Mouse (Mus musculus) heart, adult 2 months (tissue): ENCODE results near the gene A430078G23Rik. TPM values are rescaled to one million over a fixed set of nuclear protein-coding genes. Genes with fewer than 3 reads are reported as not detected.
A peak's percentile ranks its signal among the peaks of the same experiment; 100 is the strongest.
"Not testable (repeated sequence)": the region's sequence is repeated elsewhere in the genome, so short reads cannot be mapped to it uniquely, and the experiment has no call there.

ENCODE experiments used
- DNase-seq, 2 experiments: peaks; one replicate each; pipeline ENCODE4 v3.0.0; 2021
- H3K27ac ChIP-seq: fragments of 200-600 bp; 2 replicates; pipeline ENCODE4 v1.8.1; 2022
- H3K27me3 ChIP-seq: fragments of 200-500 bp; 2 replicates; pipeline ENCODE4 v1.6.1; 2012; ENCODE audit warnings: mild to moderate bottlenecking, low read length, inconsistent platforms, mixed read lengths; ENCODE audit not compliant: control insufficient read depth, insufficient read depth
- H3K36me3 ChIP-seq: fragments of 200-500 bp; 2 replicates; pipeline ENCODE4 v1.6.1; 2012; ENCODE audit warnings: low read length, inconsistent platforms; ENCODE audit not compliant: control insufficient read depth, insufficient read depth
- H3K4me1 ChIP-seq: fragments of 200-500 bp; 2 replicates; pipeline ENCODE4 v1.6.1; 2011; ENCODE audit warnings: low read length; ENCODE audit not compliant: control insufficient read depth, insufficient read depth
- H3K4me3 ChIP-seq: fragments of 200-600 bp; 2 replicates; pipeline ENCODE4 v1.8.1; 2022
- H3K79me2 ChIP-seq: fragments of 200-500 bp; replicated peaks from 2 replicates; pipeline ENCODE4 v1.6.1; 2012; ENCODE audit warnings: mild to moderate bottlenecking, inconsistent platforms, low read length, moderate library complexity, mixed read lengths; ENCODE audit not compliant: control insufficient read depth, insufficient read depth
- H3K9ac ChIP-seq: fragments of 200-500 bp; 2 replicates; pipeline ENCODE4 v1.6.1; 2012; ENCODE audit warnings: low read depth, mild to moderate bottlenecking, control low read depth, inconsistent platforms, low read length, mixed read lengths
- CTCF ChIP-seq: fragments of 200-600 bp; IDR thresholded peaks from 2 replicates; pipeline ENCODE4 v1.8.1; 2022; ENCODE audit warnings: antibody characterized with exemption, mild to moderate bottlenecking, moderate library complexity
- EP300 ChIP-seq: fragments of 200-500 bp; IDR thresholded peaks from 2 replicates; pipeline ENCODE4 v1.6.1; 2011; ENCODE audit warnings: low read depth, low read length, control low read depth; ENCODE audit not compliant: insufficient read depth
- POLR2A ChIP-seq: fragments of 200-500 bp; IDR thresholded peaks from 2 replicates; pipeline ENCODE4 v1.6.1; 2011; ENCODE audit warnings: mild to moderate bottlenecking, low read depth, low read length, control low read depth; ENCODE audit not compliant: insufficient read depth
- WGBS: fragments of 180-500 bp; shearing (Covaris S2); methylation state at CpG from one replicate; pipeline ENCODE4 v1.1.7; 2018; 5-methylcytosine and 5-hydroxymethylcytosine counted together
- intact Hi-C: fragments of 180-260 bp; cut with DNase I; formaldehyde crosslinking; loops from one replicate; pipeline ENCODE4 v1.15.1; 2025
- long read RNA-seq: library from polyadenylated mRNA; stranded (forward); transcript quantifications from one replicate; pipeline ENCODE4 v2.0.0, GENCODE M21; 2021
- polyA plus RNA-seq: library from polyadenylated mRNA; depleted of rRNA; stranded (reverse); fragments of >200 nt; gene quantifications from 2 replicates; pipeline ENCODE4 v1.2.3, GENCODE M21; 2012; rRNA removed
- total RNA-seq, 2 experiments: library from RNA; stranded (reverse); gene quantifications; 2 replicates each; pipeline ENCODE4 v1.2.3; 2021

Gene A430078G23Rik
- total RNA-seq: under 1 TPM; 0.57 TPM
- polyA plus RNA-seq: 0.41 and 0.53 TPM in 2 replicates
- long read RNA-seq: 0 reads

- WGBS: 62% methylated on average over 13 of the region's 13 CpGs
- Histone ChIP-seq H3K36me3 (no peaks in the 10 kb centered on the region), H3K79me2 (no peaks in the 10 kb centered on the region), H3K4me3 (no peak within 1 kb of the TSS), H3K9ac (no peak within 1 kb of the TSS), H3K27me3 (no peaks in the 10 kb centered on the region), H3K27ac (no peak within 1 kb of the TSS), H3K4me1 (peaks cover 2% of the 10 kb centered on the region)
- intact Hi-C loops: loop anchor here (10.0 kb wide), 1 partner anchor 322 kb away; the partner anchor contains the start of genes Fcor and Trappc5
- no peak for TF ChIP-seq EP300
- DNase-seq: peak; percentile 24 to 67
Measured at GRCm38 (mm10) chr8:3353189-3353810, at the start of gene A430078G23Rik. Gene A430078G23Rik, plus strand, starts transcription at chr8:3353415.

GRCm38 (mm10) chr8:3308205-3308800 lies 44.9 kb upstream of the A430078G23Rik start:
- intact Hi-C loops: not testable (repeated sequence)
- peak in 1 of 2 experiments; percentile 16 for DNase-seq

DNA sequence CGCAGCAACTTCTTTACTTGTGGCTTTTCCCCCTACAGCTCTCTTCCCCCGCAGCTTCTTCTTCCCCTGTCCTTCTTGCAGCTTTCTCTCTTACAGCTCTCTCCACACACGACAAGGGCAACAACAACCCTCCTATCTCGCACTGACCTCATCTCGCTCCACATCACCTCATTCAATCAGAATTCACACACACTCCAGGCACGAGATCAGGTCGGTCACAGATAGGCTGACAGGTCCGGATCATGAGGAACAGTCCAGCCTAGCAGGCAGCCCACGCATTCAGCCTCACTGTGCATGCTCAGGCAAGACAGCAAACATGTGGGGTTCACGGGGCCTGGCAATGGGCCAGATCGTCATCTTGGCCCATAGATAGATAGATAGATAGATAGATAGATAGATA lies 43.6 kb upstream of the A430078G23Rik start:
- intact Hi-C loops: no loop called here
- Histone ChIP-seq H3K27me3 (no peaks in the 10 kb centered on the region), H3K27ac (no peak overlapping the region), H3K36me3 (no peaks in the 10 kb centered on the region), H3K9ac (no peak overlapping the region), H3K4me1 (0 out of 2 replicates have a peak, but pooled peaks cover 2% of the 10 kb centered on the region), H3K4me3 (no peak overlapping the region), H3K79me2 (no peaks in the 10 kb centered on the region)
- WGBS: 78% methylated on average over 11 of the region's 11 CpGs
- no peak for DNase-seq
- TF ChIP-seq EP300: no peak
- no peak for TF ChIP-seq CTCF
- TF ChIP-seq POLR2A: no peak

More at GRCm38 (mm10) chr8:3308205-3308800, 44.9 kb upstream of the A430078G23Rik start:
- 79% methylated on average over 13 of the region's 13 CpGs for WGBS
- not testable (repeated sequence) for H3K79me2 ChIP-seq, H3K9ac ChIP-seq, H3K27ac ChIP-seq, H3K4me1 ChIP-seq, H3K27me3 ChIP-seq, H3K36me3 ChIP-seq, H3K4me3 ChIP-seq

DNA sequence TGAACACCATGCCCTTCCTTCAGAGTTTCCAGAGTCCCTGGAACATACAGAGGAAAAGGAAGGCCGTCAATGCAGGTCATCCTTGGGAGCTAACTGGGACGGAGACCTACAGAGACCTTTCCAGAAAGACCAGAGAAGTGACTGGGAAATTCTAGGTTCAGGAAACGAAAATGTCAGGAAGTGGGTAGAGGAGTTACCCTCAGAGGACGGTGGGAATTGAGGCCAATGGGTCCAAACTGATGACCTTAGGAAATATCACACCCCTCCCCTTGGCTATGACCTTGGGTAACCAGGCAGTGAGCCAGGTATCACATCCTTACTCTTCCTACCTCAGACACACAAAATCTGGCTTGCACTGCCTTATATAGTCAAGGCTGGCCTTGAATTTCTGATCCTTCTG lies 41.7 kb upstream of the A430078G23Rik start:
- 38% methylated on average over 4 of the region's 4 CpGs for WGBS

GRCm38 (mm10) chr8:3313417-3313816 lies 39.8 kb upstream of the A430078G23Rik start:
- intact Hi-C loops, H3K9ac ChIP-seq: not testable (repeated sequence)
- WGBS: 64% methylated on average over 1 of the region's 1 CpGs

More for the DNA sequence above, 41.7 kb upstream of the A430078G23Rik start:
- intact Hi-C loops: no loop called here
- no peak for TF ChIP-seq CTCF
- no peak for TF ChIP-seq EP300
- TF ChIP-seq POLR2A: no peak
- no peaks in the 10 kb centered on the region for H3K79me2 ChIP-seq
- H3K9ac ChIP-seq: no peak overlapping the region
- no peak for DNase-seq
- no peak overlapping the region for H3K27ac ChIP-seq
- H3K27me3 ChIP-seq: no peaks in the 10 kb centered on the region
- H3K36me3 ChIP-seq: no peaks in the 10 kb centered on the region
- H3K4me1 ChIP-seq: 0 out of 2 replicates have a peak, but pooled peaks cover 2% of the 10 kb centered on the region
- H3K4me3 ChIP-seq: no peak overlapping the region

GRCm38 (mm10) chr8:3313843-3314242 lies 39.4 kb upstream of the A430078G23Rik start:
- H3K79me2 ChIP-seq: no peaks in the 10 kb centered on the region
- no peak overlapping the region for H3K9ac ChIP-seq
- 0 out of 2 replicates have a peak, but pooled peaks cover 2% of the 10 kb centered on the region for H3K4me1 ChIP-seq
- H3K27ac ChIP-seq: no peak overlapping the region; the same call in 1 of the 2 replicates
- intact Hi-C loops: no loop called here
- TF ChIP-seq EP300: no peak
- TF ChIP-seq POLR2A: no peak
- no peak for TF ChIP-seq CTCF
- peak in 1 of 2 experiments; percentile 24 for DNase-seq
- WGBS: 31% methylated on average over 3 of the region's 3 CpGs
- H3K4me3 ChIP-seq: no peak overlapping the region
- no peaks in the 10 kb centered on the region for H3K36me3 ChIP-seq
- H3K27me3 ChIP-seq: no peaks in the 10 kb centered on the region

More at GRCm38 (mm10) chr8:3313417-3313816, 39.8 kb upstream of the A430078G23Rik start:
- not testable (repeated sequence) for H3K4me1 ChIP-seq, H3K27me3 ChIP-seq, H3K79me2 ChIP-seq, DNase-seq, H3K36me3 ChIP-seq, H3K4me3 ChIP-seq, H3K27ac ChIP-seq
